Mouse (Mus musculus) lung, embryonic 14.5 days (tissue): Measurements from ENCODE around the gene Spsb1. TPM values are rescaled to one million over a fixed set of nuclear protein-coding genes. Genes with fewer than 3 reads are reported as not detected.

Experiments
- ATAC-seq: fragments of 200-750 bp; cut with Nextera tagmentation; 2 replicates; pipeline ENCODE4 v1.8.0; 2017; ENCODE audit warnings: mild to moderate bottlenecking, moderate TSS enrichment, moderate library complexity; ENCODE audit not compliant: insufficient read depth
- DNase-seq: peaks from one replicate; pipeline ENCODE4 v3.0.0-alpha.2; 2015
- H3K27ac ChIP-seq: fragments of 300-500 bp; sonication (generic); 2 replicates; pipeline ENCODE4 v1.5.1; 2014; ENCODE audit warnings: low read depth, mild to moderate bottlenecking, moderate library complexity
- H3K27me3 ChIP-seq: fragments of 300-500 bp; sonication (generic); 2 replicates; pipeline ENCODE4 v1.6.1; 2014; ENCODE audit warnings: low read length, control low read depth; ENCODE audit not compliant: insufficient read depth
- H3K36me3 ChIP-seq: fragments of 300-500 bp; sonication (generic); 2 replicates; pipeline ENCODE4 v1.6.1; 2014; ENCODE audit warnings: control low read depth; ENCODE audit not compliant: insufficient read depth
- H3K4me1 ChIP-seq: fragments of 300-500 bp; sonication (generic); 2 replicates; pipeline ENCODE4 v1.6.1; 2014; ENCODE audit warnings: antibody characterized with exemption, control low read depth; ENCODE audit not compliant: insufficient read depth
- H3K4me2 ChIP-seq: fragments of 300-500 bp; sonication (generic); 2 replicates; pipeline ENCODE4 v1.6.1; 2014; ENCODE audit warnings: mild to moderate bottlenecking
- H3K4me3 ChIP-seq: fragments of 300-500 bp; sonication (generic); 2 replicates; pipeline ENCODE4 v1.5.1; 2014; ENCODE audit warnings: low read depth, low read length
- H3K9ac ChIP-seq: fragments of 300-500 bp; sonication (generic); 2 replicates; pipeline ENCODE4 v1.6.1; 2014
- H3K9me3 ChIP-seq: fragments of 300-500 bp; sonication (generic); 2 replicates; pipeline ENCODE4 v1.6.1; 2016; ENCODE audit warnings: low read depth, low read length, control low read depth
- CTCF ChIP-seq: IDR thresholded peaks from 2 replicates; pipeline ENCODE4 v1.5.1; 2016; ENCODE audit warnings: antibody characterized with exemption, low read depth
- WGBS: fragments of 180-500 bp; shearing (Covaris S2); extraction: QIAGEN DNeasy Blood & Tissue Kit; methylation state at CpG from one replicate; pipeline ENCODE4 v1.1.7; 2014; 5-methylcytosine and 5-hydroxymethylcytosine counted together
- polyA plus RNA-seq: library from polyadenylated mRNA; unstranded; fragments of >200 nt; fragmentation: Nextera tagmentation; extraction: Ambion mirVana; gene quantifications from 2 replicates; pipeline ENCODE4 v1.2.1, GENCODE M21; 2014

Gene Spsb1
- polyA plus RNA-seq, 1 experiment from 2014 or later, result 17.0 TPM

DNA sequence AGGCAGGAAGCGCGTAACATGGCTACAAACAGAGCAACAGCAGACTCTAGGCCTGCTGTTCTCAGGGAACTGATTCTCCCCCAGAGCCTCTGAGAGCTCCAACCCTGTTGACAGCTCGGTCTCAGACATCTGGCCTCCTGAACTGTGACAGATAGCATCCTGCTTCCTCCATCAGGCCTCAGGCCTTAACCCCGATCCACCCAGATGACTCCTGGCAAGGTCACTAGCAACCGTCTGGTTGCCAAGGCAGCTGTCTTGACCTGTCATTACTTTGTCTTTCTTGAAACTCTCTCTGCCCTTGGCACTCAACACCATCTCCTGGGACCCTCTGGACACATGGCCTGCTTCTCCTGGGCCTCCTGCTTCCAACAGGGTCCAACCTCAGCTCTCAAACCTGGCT is 51.8 kb downstream of the Spsb1 start:
- Histone ChIP-seq H3K9ac (no peak overlapping the region), H3K4me3 (no peak overlapping the region), H3K9me3 (no peaks in the 10 kb centered on the region), H3K27ac (no peak overlapping the region), H3K27me3 (no peaks in the 10 kb centered on the region), H3K4me2 (no peak overlapping the region), H3K4me1 (no peaks in the 10 kb centered on the region; the same call in 1 of the 2 replicates), H3K36me3 (0 out of 2 replicates have a peak, but pooled peaks cover 4% of the 10 kb centered on the region)
- TF ChIP-seq CTCF, result no peak
- DNase-seq (no peak), ATAC-seq (no peak; the same call in 1 of the 2 replicates)
- WGBS, result 54% methylated on average over 5 of the region's 5 CpGs

DNA sequence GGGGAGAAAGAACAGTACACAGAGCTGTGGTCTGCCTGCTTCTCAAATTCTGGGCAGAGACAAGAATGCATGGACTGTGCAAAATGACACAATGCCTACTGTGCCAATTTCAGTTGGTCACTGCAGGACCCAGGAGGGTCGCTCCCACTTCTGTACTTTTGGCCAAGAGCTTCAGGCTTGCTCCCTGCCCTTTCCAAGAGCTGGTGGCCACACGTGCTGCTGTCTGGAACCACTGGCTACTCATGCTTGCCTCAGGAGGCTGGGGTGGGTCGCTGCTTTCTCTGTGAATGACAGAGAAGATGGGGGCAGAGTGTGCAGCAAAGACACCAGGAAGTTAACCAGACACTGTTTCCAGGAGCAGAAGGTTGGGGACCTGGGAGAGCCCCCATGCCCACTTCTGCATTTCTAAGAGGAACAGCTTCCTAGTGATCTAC is 53.5 kb downstream of the Spsb1 start:
- ATAC-seq, result no peak

GRCm38 (mm10) chr4:149897661-149898260 is 57.1 kb downstream of the Spsb1 start:
- TF ChIP-seq CTCF, result no peak
- Histone ChIP-seq H3K36me3 (0 out of 2 replicates have a peak, but pooled peaks cover 7% of the 10 kb centered on the region), H3K4me1 (peaks cover 11% of the 10 kb centered on the region), H3K27me3 (no peaks in the 10 kb centered on the region), H3K4me2 (no peak overlapping the region), H3K9me3 (no peaks in the 10 kb centered on the region), H3K9ac (no peak overlapping the region), H3K4me3 (no peak overlapping the region), H3K27ac (no peak overlapping the region)
- WGBS, result 86% methylated on average over 13 of the region's 13 CpGs
- no peak for ATAC-seq
- DNase-seq, result no peak

More for the DNA sequence above, 53.5 kb downstream of the Spsb1 start:
- no peak overlapping the region for H3K9ac ChIP-seq
- 60% methylated on average over 3 of the region's 3 CpGs for WGBS
- H3K27me3 ChIP-seq, result no peaks in the 10 kb centered on the region
- H3K4me2 ChIP-seq, result no peak overlapping the region
- H3K27ac ChIP-seq, result no peak overlapping the region
- no peak for DNase-seq
- no peak overlapping the region for H3K4me3 ChIP-seq
- H3K36me3 ChIP-seq, result 0 out of 2 replicates have a peak, but pooled peaks cover 7% of the 10 kb centered on the region
- H3K9me3 ChIP-seq, result no peaks in the 10 kb centered on the region
- no peak for TF ChIP-seq CTCF
- no peaks in the 10 kb centered on the region; the same call in 1 of the 2 replicates for H3K4me1 ChIP-seq

DNA sequence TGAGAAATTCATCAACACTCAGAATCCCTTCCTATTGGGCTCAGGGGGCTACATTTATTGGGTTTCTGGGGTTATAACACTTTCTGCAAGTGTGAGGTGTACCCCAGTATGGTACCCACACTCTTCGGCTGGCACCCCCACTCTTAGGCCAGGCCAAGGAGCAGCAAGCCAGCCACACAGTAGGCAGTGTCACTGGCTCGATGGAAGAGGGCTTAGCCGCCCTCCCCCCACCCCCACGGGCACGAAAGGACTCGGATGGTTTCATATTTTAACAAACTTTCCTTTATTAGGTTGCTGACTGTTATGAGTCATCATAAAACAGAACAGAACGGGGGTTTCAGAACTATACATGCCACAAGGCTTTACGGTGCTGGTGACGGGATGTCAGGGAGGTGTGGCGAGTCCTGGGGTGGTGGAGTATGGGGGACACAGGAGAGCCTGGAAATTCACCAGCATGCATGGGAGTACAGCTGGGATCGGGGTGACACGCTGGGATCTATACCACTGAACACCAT is 58.8 kb downstream of the Spsb1 start:
- Histone ChIP-seq H3K27ac (no peak overlapping the region), H3K9ac (no peak overlapping the region), H3K4me2 (no peak overlapping the region), H3K4me1 (peaks cover 11% of the 10 kb centered on the region), H3K36me3 (0 out of 2 replicates have a peak, but pooled peaks cover 7% of the 10 kb centered on the region), H3K4me3 (no peak overlapping the region), H3K27me3 (no peaks in the 10 kb centered on the region), H3K9me3 (no peaks in the 10 kb centered on the region)
- WGBS, result 67% methylated on average over 12 of the region's 12 CpGs
- TF ChIP-seq CTCF, result no peak
- ATAC-seq (no peak), DNase-seq (no peak)

GRCm38 (mm10) chr4:149895226-149895625 is 59.6 kb downstream of the Spsb1 start:
- peaks cover 19% of the 10 kb centered on the region for H3K4me1 ChIP-seq
- 68% methylated on average over 7 of the region's 7 CpGs for WGBS
- H3K27ac ChIP-seq, result no peak overlapping the region
- H3K9ac ChIP-seq, result no peak overlapping the region
- TF ChIP-seq CTCF, result no peak
- no peaks in the 10 kb centered on the region for H3K27me3 ChIP-seq
- 0 out of 2 replicates have a peak, but pooled peaks cover 7% of the 10 kb centered on the region for H3K36me3 ChIP-seq
- no peak overlapping the region for H3K4me3 ChIP-seq
- no peaks in the 10 kb centered on the region for H3K9me3 ChIP-seq
- no peak overlapping the region for H3K4me2 ChIP-seq
- DNase-seq (no peak), ATAC-seq (no peak)

GRCm38 (mm10) chr4:149894300-149894699 is 60.5 kb downstream of the Spsb1 start:
- 90% methylated on average over 7 of the region's 7 CpGs for WGBS
- TF ChIP-seq CTCF, result no peak
- H3K27me3 ChIP-seq, result no peaks in the 10 kb centered on the region
- H3K9ac ChIP-seq, result no peak overlapping the region
- H3K4me2 ChIP-seq, result no peak overlapping the region
- no peak for ATAC-seq
- H3K9me3 ChIP-seq, result no peaks in the 10 kb centered on the region
- peaks cover 28% of the 10 kb centered on the region for H3K4me1 ChIP-seq
- H3K27ac ChIP-seq, result peak overlapping the region; percentile 81
- H3K36me3 ChIP-seq, result 0 out of 2 replicates have a peak, but pooled peaks cover 7% of the 10 kb centered on the region
- no peak overlapping the region for H3K4me3 ChIP-seq
- no peak for DNase-seq

DNA sequence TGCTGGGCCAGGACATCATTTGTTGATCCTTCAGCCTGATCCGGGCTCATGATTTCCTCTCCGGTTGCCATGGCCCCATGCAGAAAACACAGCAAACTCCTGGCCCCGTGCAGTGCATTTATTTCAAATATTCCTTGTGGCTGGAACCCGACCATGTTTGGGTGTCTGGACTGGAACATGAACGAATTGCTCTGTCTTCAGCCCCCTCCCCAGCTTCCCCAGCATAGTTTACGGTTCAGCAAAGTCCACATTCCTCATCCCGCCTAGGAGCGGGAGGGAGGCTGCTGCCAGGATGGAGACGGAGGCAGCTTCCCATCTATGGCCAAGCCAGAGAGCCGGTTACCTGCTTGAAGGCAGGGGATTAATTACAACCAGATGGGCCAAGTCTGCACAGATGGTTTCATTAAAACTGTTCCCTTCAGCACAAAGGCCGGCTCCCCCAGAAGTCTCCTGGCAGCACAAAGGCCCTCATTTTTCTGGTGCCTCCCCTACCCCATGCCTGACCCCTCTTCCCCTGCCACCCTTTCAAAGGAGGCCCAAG is 61.2 kb downstream of the Spsb1 start:
- Histone ChIP-seq H3K36me3 (0 out of 2 replicates have a peak, but pooled peaks cover 7% of the 10 kb centered on the region), H3K9me3 (no peaks in the 10 kb centered on the region), H3K27me3 (no peaks in the 10 kb centered on the region), H3K4me1 (peaks cover 34% of the 10 kb centered on the region), H3K27ac (peak overlapping the region; percentile 81), H3K4me2 (no peak overlapping the region), H3K4me3 (no peak overlapping the region), H3K9ac (no peak overlapping the region)
- peak; percentile 26 for ATAC-seq
- DNase-seq, result peak; percentile 66
- 18% methylated on average over 11 of the region's 11 CpGs for WGBS
- no peak for TF ChIP-seq CTCF
